Mouse (Mus musculus): ENCODE data around the gene Tcp11.

The Tcp11 gene

GRCm38 (mm10) chr17:28084395-28084905 lies 4.0 kb upstream of the Tcp11 start:
- no peak for DNase-seq (ENCODE audit: low spot score in 2 of 2)

- no peak for DNase-seq (ENCODE audit: low spot score in 2 of 2)
These were observed 2.4 kb upstream of the Tcp11 start for GRCm38 (mm10) chr17:28082863-28083262.

DNA sequence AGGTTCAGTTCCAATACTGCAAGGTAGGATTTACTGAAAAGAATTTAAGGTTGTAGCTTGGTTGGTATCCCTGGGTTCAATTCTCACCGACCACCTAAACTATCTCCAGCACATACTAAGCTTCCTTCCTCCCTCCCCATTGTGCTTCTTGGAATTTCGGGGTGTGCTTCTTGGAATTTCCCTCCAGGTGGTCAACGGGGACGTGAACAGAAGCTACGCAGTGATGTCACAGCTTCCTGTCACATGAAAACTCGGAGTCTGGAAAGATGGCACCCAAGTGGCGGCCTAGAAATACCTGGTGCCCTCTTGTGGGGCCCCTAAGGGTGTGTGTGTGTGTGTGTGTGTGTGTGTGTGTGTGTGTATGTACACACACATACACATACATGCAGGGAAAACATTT lies 1.4 kb upstream of the Tcp11 start:
- DNase-seq (ENCODE audit: low spot score in 2 of 2) = no peak

DNA sequence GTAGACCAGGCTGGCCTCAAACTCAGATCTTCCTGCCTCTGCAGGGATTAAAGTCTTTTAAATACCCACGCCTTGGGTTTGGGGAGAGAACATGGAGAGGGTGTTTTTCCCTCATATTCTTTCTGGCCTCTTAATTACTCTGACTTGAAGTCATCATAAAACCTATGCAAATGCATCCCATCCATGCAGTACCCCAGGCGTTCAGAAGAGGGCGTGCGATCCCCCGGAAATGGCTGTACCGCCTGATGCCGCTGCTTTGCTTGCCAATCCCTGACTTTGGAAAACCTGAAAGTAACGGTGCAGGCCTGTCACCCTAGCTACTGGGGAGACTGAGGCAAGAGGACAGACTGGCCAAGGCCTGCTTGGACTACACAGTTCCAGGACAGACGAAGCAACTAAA lies 946 bp upstream of the Tcp11 start:
- peak in 1 of 2 experiments; percentile 36 for DNase-seq (ENCODE audit: low spot score in 2 of 2)

DNA sequence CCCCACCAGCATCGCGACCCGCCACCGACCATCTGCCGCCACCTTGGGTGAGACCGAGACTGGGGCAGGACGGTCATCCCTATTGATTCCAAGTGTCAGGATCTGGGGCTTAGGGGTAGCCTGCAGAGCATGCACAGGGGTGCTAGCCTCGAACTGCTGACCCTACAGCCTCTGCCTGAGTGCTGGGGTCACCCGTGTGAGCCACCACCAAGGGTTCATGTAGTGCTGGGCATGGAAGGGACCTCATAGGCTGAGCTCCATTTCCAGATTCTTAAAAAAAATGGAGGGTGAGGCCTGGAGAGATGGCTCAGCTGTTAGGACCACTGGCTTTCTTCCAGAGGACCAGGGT lies 352 bp upstream of the Tcp11 start:
- no peak for DNase-seq (ENCODE audit: low spot score in 2 of 2)

DNA sequence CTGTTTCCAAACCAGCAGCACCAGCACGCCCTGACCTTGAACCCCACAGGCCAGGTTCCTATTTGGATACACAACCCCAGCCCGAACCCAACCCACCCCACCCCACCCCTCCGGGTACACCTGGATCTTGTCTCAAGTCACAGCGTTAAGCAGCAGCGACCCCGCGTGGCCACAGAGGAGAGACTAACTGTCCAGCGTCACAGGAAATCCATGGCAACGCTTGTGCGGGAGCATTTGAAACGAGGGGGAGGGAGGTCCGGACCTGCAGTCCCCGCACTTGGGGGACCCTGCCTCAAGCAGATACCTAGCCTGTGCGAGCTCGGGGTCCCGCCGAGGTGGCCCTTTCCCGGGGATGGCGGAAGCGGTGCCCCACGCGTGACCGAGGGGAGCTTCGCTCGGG lies 821 bp downstream of the Tcp11 start:
- DNase-seq (ENCODE audit: low spot score in 2 of 2) = peak; percentile 83 to 86

GRCm38 (mm10) chr17:28078028-28078427 lies 2.4 kb downstream of the Tcp11 start:
- no peak for DNase-seq (ENCODE audit: low spot score in 2 of 2)

DNA sequence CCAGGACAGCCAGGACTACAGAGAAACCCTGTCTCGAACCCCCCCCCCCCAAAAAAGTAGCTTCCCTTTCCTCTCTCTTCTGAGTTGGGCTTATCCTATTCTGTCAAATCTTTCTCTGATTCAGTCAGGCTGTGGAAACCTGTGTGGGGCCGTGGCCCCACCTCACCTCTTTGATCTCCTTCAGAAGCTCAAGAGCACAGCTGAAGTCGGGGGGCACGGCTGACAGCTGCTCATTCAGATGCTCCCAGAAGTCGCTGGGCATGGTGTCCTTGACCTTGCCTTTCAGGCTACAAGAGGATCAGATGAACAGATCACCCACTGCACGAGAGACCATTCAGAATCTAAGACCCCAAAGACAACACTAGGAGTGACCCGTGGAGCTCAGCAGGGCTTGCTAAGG lies 6.0 kb downstream of the Tcp11 start:
- no peak for DNase-seq (ENCODE audit: low spot score in 2 of 2)

DNA sequence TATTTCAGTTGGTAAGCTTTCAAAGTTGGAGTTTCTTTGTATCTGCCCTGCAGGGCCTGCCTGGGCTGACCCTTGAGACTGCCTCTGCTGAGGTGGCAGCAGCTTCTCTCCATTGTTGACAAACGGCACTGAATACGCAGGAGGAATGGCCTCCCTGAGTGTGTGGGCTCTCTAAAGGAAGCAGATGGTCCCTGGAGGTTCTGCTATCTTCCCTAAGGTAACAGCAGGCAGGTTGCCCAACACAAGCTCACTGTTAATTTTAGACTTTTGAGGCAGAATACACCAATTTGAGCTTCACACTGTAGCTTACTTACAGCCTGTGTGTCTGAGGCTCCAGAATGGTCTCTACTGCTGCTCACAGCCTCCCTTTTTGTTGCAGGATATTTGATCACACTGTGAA lies 7.7 kb downstream of the Tcp11 start:
- peak; percentile 20 to 54 for DNase-seq (ENCODE audit: low spot score in 2 of 2)

- no peak for DNase-seq (ENCODE audit: low spot score in 2 of 2)
These were observed 10.2 kb downstream of the Tcp11 start for GRCm38 (mm10) chr17:28070256-28070655.

- no peak for DNase-seq (ENCODE audit: low spot score in 2 of 2)
These were observed 11.0 kb downstream of the Tcp11 start for GRCm38 (mm10) chr17:28069446-28069845.

DNA sequence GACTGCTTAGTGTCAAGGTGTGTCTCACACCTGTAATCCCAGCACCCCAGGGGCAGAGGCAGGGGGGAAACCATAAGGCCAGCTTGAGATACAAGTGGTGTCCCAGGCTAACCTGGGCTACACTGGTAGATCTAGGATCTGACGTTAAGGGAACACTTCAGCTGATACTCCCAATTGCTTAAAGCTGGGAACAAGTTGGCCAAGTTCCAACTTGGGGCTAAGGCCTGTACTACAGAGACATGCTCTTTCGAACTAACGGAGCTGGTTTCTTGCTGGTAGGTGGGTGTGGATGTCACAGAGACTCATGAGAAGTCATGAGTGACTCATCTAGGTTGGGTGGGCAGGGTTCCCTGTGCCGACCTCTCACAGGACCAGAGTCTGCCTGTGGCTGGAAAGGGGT lies 13.1 kb downstream of the Tcp11 start:
- no peak for DNase-seq (ENCODE audit: low spot score in 2 of 2)

GRCm38 (mm10) chr17:28063163-28063562 lies 17.3 kb downstream of the Tcp11 start:
- DNase-seq (ENCODE audit: low spot score in 2 of 2) = no peak

GRCm38 (mm10) chr17:28062710-28063109 lies 17.7 kb downstream of the Tcp11 start:
- no peak for DNase-seq (ENCODE audit: low spot score in 2 of 2)

DNA sequence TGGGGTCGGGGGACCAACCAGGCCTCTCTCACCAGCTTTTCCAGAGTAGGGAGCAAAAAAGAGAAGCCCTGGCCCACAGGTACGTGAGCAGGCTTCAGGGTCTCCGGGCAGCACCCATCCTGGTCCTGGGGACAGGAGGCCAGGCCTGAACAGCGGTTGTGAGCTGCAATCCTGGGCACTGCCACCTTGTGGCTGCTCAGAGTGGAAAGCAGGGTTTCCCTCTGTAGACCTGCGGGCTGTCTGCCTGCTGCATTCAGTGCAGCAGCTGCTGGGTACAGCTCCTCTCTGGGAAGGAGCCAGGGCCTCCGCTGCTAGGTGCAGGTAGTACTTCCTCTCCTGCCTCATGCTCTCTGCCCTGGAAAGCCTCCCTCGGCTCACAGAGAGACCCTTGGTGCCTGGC lies 19.0 kb downstream of the Tcp11 start:
- DNase-seq (ENCODE audit: low spot score in 2 of 2) = peak; percentile 42 to 48

DNA sequence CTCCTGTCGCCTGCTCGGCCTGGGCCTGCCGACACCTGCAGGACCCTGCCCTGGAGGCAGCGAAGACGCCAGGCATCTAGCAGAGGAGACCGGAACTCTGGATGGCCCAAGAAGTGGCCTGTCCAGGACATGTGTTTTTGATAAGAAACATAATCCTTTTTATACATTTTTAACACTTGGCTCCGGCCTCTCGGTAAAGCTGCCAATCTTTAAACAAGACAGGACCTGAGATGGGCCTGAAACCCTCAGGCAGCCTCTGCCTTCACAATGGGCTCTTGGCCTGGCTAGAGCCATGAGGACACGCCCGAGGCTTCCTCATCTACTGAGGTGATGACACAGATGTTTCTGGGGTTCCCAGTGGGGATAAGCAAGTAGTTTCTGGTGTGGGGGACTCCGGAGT lies 19.8 kb downstream of the Tcp11 start:
- DNase-seq (ENCODE audit: low spot score in 2 of 2) = no peak

DNA sequence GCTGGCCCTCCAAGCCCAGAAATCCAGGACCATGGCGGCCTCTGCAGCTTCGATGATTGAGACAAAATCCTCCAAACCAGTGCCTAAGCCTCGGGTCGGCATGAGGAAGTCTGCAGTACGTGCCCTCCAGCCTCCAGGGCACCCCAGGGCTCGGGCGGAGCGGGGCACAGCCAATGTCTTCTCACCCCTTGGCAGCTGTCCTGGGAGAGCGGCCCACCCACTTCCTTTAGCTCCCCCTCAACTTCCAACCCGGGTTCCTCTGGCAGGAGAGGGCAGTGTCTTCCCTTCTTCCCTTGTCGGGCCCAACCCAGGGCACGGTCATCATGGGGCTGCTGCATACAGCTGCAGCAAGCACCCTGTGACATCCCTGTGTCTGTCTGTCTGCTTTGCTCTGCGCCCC lies 22.1 kb downstream of the Tcp11 start:
- no peak for DNase-seq (ENCODE audit: low spot score in 2 of 2)

- DNase-seq (ENCODE audit: low spot score in 2 of 2) = no peak
These were observed 28.1 kb downstream of the Tcp11 start for GRCm38 (mm10) chr17:28052293-28052863.

DNA sequence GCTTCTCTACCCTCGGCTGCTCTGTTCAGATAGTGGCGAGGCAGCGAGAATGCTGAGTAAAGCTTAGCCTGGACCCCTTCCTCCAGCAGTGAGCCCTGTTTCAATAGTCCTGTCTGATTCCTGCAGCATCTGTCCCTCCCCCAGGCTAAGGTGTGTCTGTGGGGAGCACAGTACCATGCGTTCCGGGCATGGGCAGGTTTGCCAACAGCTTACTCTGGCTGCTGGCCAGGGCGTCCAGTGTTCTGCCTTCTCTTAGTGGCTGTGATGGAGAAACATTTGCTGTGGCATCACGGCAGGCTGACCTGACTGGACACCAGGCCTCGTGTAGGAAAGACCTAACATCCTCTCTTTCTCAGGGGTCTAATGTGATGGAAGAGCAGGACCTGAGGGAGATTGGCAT lies 30.2 kb downstream of the Tcp11 start:
- DNase-seq (ENCODE audit: low spot score in 2 of 2) = no peak

DNA sequence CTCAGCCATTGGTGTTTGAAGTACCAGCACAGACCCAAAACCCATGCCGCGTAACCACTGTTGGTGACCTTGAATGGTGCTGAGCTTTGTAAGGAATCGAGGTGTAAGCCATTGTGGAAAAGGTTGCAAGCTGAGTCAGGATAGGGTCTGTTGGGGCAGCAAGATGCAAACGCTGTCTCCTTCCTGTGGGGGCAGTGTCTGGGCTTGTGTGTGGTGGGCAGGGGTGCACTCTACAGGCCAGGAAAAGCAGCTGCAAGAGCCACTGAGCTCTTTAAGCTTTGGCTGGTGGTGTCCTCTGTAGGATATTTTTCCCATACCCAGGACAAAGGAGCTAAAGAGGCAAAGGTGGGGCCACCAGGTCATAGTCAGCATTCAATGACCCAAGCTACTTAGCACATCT lies 32.0 kb downstream of the Tcp11 start:
- DNase-seq (ENCODE audit: low spot score in 2 of 2) = no peak

- DNase-seq (ENCODE audit: low spot score in 2 of 2) = no peak
These were observed 32.9 kb downstream of the Tcp11 start for GRCm38 (mm10) chr17:28047520-28047919.

GRCm38 (mm10) chr17:28047017-28047416 lies 33.4 kb downstream of the Tcp11 start:
- DNase-seq (ENCODE audit: low spot score in 2 of 2) = no peak

DNA sequence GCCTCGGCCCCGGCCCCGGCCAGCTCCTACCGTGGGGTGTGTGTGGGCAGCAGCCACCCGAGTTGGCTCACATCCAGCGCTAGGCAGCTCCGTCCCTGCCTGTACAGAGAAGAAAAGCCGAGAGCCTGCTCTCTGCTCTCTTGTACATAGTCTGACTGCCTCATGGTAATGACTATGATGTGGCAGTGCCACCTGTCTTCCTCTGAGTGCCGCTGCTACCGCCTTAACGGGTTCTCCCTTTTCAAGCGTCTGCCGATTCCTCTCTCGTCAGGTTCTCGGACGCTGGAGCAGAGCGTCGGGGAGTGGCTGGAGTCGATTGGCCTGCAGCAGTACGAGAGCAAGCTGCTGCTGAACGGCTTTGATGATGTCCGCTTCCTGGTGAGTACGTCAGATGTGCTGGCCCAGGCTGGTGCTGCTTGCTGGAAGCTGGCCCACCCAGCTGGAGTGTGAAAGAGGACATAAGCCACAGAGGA lies 38.1 kb downstream of the Tcp11 start:
- DNase-seq (ENCODE audit: low spot score in 2 of 2) = peak in 1 of 2 experiments; percentile 64

DNA sequence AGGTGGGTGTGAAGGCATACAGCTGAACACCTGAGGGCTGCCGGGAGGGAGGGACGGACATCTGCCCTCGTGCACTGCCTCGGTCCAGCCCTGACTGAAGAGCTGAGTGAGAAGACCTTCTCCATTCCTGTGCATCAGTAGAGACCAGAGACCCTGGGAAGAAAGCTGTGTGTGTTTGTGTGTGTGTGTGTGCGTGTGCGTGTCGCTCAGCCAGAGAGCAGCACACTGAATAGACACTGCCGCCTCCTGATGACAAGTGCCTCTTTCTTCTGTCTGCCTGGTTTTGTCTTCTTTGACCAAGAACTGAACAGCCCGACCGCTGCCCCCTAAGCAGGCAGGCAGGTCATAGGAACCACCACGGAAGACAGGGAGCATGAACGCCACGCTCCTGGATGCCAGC lies 39.1 kb downstream of the Tcp11 start:
- no peak for DNase-seq (ENCODE audit: low spot score in 2 of 2)
